Mouse (Mus musculus): ENCODE results near the gene Aqp1.

Aqp1 gene

GRCm38 (mm10) chr6:55356976-55357635, 20.9 kb downstream of the Aqp1 start:
- DNase-seq (ENCODE audit: low spot score in 2 of 2): no peak

GRCm38 (mm10) chr6:55357636-55358031, 21.4 kb downstream of the Aqp1 start:
- DNase-seq (ENCODE audit: low spot score in 2 of 2): peak in 1 of 2 experiments; percentile 51

DNA sequence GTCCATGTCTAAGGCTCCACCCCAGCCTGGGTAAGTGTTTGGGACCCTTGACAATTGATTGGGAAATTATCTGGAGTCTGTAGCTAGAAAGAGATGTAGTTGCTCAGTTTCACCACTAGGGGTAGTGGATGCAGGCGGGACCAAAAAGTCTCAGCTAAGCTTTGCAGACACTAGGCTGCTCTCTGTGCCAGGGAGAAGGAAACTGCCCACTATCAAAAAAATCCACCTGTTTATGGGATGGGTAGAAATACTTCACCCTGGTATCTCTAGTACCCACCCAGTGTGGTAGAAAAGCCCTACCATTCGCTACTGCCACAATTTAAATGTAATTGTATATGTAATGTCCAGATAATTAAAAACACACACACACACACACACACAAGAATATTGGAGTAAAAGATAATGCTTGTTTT, 22.5 kb downstream of the Aqp1 start:
- DNase-seq (ENCODE audit: low spot score in 2 of 2): peak; percentile 44 to 74

- no peak for DNase-seq (ENCODE audit: low spot score in 2 of 2)
Measured at GRCm38 (mm10) chr6:55362663-55363062, 26.4 kb downstream of the Aqp1 start.

DNA sequence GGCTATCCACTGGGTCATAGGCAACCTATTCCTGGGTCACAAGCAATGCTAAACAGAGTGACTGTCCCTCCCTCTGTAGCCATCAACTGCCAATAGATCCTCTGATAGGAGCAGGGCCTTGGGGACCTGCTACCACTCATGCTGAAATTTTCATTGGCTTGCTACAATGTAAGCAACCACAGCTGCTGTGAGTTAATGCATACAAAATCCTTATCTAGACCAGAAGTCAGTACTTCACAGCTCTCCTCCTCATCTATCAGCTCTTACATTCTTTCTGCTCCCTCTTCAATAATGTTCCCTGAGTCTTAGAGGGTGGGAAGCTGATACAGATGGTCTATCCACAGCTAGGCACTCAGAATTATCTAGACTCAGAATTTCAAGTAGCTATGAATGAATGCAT, 30.9 kb downstream of the Aqp1 start:
- no peak for DNase-seq (ENCODE audit: low spot score in 2 of 2)

DNA sequence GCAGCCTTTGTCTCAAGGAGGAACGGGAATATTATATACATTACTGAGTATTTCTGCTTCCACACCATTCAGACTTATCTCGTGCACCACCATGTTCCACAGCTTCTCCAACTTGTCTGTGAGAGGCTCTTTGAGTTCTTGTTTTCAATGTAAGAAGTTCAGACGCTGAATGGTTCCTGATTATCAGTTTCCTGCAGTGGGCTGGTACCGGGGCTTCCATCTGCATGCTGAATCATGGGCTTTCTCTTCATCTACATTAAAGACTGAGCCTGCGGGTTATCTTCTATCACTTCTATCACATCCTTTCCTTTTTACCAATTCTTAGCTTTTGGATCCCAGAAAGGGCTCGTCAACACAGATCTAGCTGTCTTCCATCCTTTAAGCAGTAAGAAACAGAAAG, 34.6 kb downstream of the Aqp1 start:
- DNase-seq (ENCODE audit: low spot score in 2 of 2): peak in 1 of 2 experiments; percentile 19

DNA sequence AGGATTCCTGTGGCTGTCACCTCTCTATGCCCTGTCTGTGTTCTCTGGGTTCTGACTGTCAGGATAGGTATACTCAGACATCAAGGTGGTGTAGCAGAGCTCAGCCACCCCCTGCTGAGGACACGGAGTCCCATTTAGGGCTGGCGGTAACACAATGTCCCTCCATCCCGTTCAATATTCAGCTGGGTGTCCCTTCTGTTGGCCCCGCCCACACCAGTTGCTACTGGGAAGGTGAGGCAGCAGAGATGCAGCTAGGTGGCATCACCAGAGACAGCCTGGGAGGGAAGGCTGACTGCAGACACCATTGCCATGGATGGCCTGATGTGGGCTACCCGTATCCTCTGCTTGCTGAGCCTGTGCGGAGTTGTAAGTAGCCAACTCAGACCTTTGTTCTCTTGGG, 39.8 kb downstream of the Aqp1 start, which contains the start of gene Ghrhr:
TSS of gene Ghrhr (plus strand) at position 220 of the 400 bp plus-strand sequence.
- no peak for DNase-seq (ENCODE audit: low spot score in 2 of 2)

- DNase-seq (ENCODE audit: low spot score in 2 of 2): no peak
Measured at GRCm38 (mm10) chr6:55376511-55376910, 40.3 kb downstream of the Aqp1 start.

GRCm38 (mm10) chr6:55377461-55377860, 41.2 kb downstream of the Aqp1 start:
- DNase-seq (ENCODE audit: low spot score in 2 of 2): no peak

GRCm38 (mm10) chr6:55379641-55380335, 43.6 kb downstream of the Aqp1 start:
- peak in 1 of 2 experiments; percentile 29 for DNase-seq (ENCODE audit: low spot score in 2 of 2)

GRCm38 (mm10) chr6:55381966-55382365, 45.7 kb downstream of the Aqp1 start:
- DNase-seq (ENCODE audit: low spot score in 2 of 2): no peak

DNA sequence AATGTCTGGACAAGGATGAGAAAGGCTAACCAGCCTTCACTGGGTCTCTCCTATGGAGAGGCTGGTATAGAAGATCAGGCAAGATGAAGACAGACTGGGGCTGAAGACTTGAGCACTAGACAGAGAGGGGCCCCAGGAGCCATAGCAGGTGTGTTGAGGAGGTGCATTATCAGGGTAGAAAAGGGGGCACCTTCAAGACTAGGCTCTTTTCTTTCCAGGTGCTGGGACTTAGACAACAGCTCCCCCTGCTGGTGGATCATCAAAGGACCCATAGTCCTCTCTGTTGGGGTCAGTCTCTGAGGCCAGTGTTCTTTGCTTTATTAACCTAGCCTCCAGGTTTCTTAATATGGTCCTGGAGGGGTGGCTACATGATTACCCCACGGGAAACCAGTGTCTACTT, 47.7 kb downstream of the Aqp1 start:
- DNase-seq (ENCODE audit: low spot score in 2 of 2): peak; percentile 22 to 35

- no peak for DNase-seq (ENCODE audit: low spot score in 2 of 2)
Measured at GRCm38 (mm10) chr6:55384356-55384951, 48.2 kb downstream of the Aqp1 start.

DNA sequence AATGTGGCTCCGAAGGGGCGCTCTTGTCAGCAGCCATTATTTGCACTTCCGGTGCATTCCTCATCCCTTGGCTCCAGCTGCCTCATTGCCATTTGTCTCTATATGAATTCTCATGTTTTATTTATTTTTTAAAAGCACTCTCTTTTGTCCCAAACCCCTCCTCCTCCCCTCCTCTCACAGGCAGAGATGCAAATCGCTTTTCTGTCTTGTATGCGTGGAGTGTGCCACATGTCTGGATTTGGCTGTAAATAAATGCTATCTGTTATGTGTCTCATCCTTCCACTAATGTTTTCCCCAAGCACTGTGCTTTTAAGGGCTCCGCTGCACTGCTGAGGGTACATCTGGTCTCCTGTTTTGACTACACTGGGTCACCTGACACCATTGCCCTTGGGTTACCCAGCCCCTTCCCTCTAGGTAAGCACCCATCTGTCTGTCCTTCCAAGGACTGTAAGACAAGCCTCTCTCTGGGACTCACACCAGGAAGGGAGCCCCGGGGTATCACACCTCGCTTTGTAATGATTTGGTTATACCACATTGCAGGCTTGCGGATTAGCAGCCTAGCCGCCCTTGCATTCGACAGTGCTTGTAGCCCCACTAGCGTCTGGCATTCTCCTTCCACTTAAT, 52.4 kb downstream of the Aqp1 start:
- DNase-seq (ENCODE audit: low spot score in 2 of 2): no peak

- no peak for DNase-seq (ENCODE audit: low spot score in 2 of 2)
Measured at GRCm38 (mm10) chr6:55389321-55389720, 53.1 kb downstream of the Aqp1 start.

DNA sequence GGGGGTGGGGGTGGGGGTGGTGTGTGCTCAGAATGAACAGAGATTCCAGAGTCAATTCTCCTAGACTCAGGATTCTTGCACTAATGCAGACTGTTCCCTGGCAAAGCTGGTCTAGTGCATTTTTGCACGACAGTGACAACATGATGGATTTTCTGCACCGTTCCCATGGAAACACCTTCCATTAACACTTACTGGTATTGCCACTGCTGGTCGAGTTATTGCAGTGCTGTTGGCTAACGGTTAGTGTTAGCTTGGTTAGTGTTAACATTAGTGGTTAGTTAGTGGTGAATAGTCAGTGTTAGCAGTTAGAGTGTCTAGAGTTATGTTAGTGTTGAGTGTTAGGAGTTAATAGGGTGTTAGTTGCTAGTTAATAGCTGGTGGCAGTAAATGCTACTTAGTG, 55.6 kb downstream of the Aqp1 start:
- DNase-seq (ENCODE audit: low spot score in 2 of 2): no peak

DNA sequence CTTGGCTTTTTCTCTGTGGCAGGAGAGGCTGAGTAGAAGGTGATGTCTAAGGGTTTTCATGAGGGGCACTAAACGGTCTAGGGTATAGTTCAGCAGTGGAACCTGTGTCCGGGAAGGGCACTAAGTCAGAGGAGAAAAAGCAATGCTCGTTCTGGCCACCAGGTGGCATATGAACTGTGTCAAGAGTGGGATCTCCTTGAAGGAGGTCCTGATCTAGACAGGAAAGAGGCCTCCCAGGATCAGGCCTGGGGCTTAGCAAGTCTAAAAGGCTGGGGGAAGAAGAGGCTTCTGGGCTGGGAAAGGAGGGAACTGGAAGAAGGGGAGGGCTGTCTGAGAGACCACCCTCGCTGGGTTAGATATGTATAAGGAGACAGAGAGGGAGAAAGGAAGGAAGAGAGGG, 56.2 kb downstream of the Aqp1 start:
- DNase-seq (ENCODE audit: low spot score in 2 of 2): peak in 1 of 2 experiments; percentile 10

DNA sequence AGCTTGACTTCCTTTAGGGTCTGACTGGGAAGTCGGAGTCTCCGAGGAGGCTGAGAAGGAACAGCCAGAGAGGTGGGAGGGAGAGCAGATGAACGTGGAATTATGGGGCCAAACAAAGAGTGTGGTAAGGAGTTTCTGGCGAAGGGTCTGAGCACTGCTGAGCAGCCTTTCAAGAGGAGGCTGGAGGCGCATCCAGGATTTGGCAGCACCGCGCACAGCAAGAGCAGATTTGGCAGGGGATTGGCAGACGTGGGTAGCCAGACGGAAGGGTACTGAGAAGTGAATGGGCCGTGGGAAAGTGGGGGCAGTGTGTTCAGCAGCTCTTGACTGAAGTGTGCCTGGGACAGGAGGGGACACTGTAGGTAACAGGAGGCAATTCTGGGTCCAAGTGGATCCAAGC, 58.6 kb downstream of the Aqp1 start:
- DNase-seq (ENCODE audit: low spot score in 2 of 2): no peak

DNA sequence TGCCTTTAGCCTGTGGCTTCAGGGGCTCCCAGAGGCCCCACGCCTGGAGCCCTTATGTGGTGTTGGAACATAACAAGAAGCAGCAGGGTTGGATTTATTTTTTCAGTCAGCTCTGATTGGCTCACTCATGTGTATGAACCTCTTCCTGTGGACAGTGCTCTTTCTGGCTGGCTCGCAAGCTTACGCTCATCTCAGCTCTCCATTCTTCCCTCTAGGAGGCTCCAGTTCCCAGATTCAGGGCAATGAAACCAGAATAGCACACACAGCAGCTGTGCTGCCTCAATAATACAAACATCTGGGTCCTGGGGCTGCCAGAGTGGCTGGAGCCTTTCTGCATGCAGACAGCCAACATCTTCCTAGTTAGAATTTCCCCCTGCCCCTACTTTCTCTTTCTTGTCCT, 59.9 kb downstream of the Aqp1 start:
- DNase-seq (ENCODE audit: low spot score in 2 of 2): no peak

- DNase-seq (ENCODE audit: low spot score in 2 of 2): no peak
Measured at GRCm38 (mm10) chr6:55396622-55397041, 60.4 kb downstream of the Aqp1 start.
